Mouse (Mus musculus): ENCODE measurements around the gene Stx16. TPM values are rescaled to one million over a fixed set of nuclear protein-coding genes. Genes with fewer than 3 reads are reported as not detected.

The Stx16 gene
- total RNA-seq, 4 experiments from 2014 or later, result 61.1 to 73.8 (median 70.3) TPM

DNA sequence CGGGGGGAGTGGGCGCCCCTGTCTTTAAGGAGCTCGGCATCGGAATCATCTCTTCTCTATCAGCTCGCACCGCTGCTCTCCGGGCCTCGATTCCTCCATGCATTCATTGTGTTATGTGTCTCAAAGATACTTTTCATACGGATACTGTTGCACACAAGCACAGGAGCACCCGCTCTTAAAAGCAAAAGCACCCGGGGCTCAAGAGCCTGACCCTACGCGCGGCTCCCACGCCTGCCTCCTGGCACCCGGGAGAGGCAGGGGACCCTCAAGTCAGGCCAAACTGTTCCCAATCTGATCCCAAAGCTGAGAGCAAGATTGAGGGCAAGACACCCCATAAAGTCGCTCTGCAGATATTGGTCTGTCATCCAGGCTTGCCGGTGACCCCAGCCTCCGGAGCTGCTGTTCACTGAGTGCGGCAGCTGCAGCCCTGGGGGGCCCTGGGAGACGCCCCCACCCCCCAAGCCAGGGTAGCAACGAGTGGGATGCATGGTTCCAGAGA is 987 bp upstream of the Stx16 start:
- DNase-seq (ENCODE audit: low spot score in 2 of 2), result peak in 1 of 2 experiments; percentile 10

GRCm38 (mm10) chr2:174076433-174076824 is 321 bp downstream of the Stx16 start:
- DNase-seq (ENCODE audit: low spot score in 2 of 2), result no peak

- DNase-seq (ENCODE audit: low spot score in 2 of 2), result no peak
These were observed 1.0 kb downstream of the Stx16 start for GRCm38 (mm10) chr2:174077004-174077695.

- DNase-seq (ENCODE audit: low spot score in 2 of 2), result no peak
These were observed 1.7 kb downstream of the Stx16 start for GRCm38 (mm10) chr2:174077776-174078338.

- no peak for DNase-seq (ENCODE audit: low spot score in 2 of 2)
These were observed 5.7 kb downstream of the Stx16 start for GRCm38 (mm10) chr2:174081833-174082232.

GRCm38 (mm10) chr2:174082380-174082918 is 6.3 kb downstream of the Stx16 start:
- DNase-seq (ENCODE audit: low spot score in 2 of 2), result no peak

DNA sequence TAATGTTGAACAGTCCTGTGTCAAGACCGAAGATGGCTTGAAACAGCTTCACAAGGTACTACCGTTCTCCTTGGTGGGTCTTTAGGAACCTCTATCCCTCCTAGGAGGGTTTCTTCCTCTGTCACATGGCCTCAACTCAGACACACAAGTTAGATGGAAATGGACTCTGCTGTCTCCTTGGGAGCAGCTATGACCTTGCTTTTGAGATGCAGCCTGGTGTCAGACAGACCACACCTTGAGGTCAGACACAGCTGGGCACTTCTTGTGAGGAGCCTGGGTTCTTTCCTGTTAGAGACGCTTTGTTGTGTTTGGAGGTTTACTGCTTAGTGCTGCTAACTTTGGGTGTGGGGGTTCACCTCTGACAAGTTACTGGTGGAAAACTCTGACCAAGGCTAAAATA is 19.0 kb downstream of the Stx16 start:
- no peak for DNase-seq (ENCODE audit: low spot score in 2 of 2)

- no peak for DNase-seq (ENCODE audit: low spot score in 2 of 2)
These were observed 26.3 kb downstream of the Stx16 start for GRCm38 (mm10) chr2:174102399-174102798.

GRCm38 (mm10) chr2:174103527-174103926 is 27.4 kb downstream of the Stx16 start:
- DNase-seq (ENCODE audit: low spot score in 2 of 2), result no peak

GRCm38 (mm10) chr2:174107375-174107774 is 31.3 kb downstream of the Stx16 start:
- no peak for DNase-seq (ENCODE audit: low spot score in 2 of 2)

- peak; percentile 52 to 56 for DNase-seq (ENCODE audit: low spot score in 2 of 2)
These were observed 34.1 kb downstream of the Stx16 start, which contains the start of gene Npepl1 for GRCm38 (mm10) chr2:174109991-174110782. TSS of gene Npepl1 (plus strand) at chr2:174110349.

- DNase-seq (ENCODE audit: low spot score in 2 of 2), result no peak
These were observed 34.9 kb downstream of the Stx16 start for GRCm38 (mm10) chr2:174110783-174111549.

DNA sequence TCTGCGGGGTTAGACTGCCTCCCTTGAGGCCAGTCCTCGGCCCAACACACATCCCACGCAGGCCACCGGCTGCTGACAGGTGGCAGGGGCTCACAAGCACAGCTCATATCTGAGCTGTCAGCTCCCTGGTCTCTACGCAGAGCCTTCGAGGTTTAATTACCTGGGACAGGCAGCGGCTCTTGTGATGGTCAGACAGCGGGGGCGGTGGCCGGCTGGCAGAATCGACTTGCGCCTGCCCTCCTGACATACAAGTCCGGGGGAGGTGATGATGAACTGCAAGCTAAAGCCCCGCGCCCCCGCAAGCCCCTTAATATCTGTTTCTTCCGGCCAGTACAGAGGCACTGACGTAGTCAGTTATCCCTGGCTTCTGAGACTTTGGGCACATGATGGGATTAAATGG is 36.8 kb downstream of the Stx16 start:
- no peak for DNase-seq (ENCODE audit: low spot score in 2 of 2)

DNA sequence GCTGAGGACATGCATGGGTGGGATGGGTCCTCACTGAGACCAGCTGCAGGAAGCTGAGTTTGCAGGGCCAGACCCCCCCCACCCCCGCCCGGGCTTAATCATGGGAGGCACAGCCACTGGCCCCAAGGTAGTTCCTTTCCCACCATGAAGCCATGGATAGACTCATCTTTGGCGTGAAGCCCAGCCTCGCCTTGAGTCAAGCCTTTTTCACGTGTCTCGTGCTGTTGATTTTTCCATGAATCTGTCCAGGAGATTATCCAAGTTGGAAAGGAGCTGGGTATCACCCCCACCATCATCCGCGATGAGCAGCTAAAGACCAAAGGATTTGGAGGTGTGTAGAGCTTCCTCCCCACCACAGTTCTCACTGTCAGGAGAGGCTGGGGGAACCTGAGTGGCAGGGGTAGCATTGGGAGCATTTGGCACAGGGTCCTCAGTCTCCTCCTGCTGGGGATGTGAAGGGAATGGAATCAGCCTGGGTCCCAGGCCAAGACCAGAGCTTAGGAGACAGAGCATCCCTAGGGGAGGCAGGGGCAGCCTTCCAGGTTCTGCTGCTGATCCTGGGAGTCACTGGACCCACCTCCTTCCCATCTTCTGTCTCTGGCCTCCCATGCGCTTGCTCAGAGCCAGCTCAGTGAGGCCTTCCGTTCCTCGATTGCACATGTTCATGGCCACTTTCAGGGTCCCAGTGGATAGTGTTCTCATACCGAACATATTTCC is 38.2 kb downstream of the Stx16 start:
- no peak for DNase-seq (ENCODE audit: low spot score in 2 of 2)

GRCm38 (mm10) chr2:174116929-174117328 is 40.8 kb downstream of the Stx16 start:
- DNase-seq (ENCODE audit: low spot score in 2 of 2), result no peak

GRCm38 (mm10) chr2:174118141-174118540 is 42.0 kb downstream of the Stx16 start:
- DNase-seq (ENCODE audit: low spot score in 2 of 2), result no peak

- no peak for DNase-seq (ENCODE audit: low spot score in 2 of 2)
These were observed 43.2 kb downstream of the Stx16 start for GRCm38 (mm10) chr2:174119259-174119658.

GRCm38 (mm10) chr2:174120631-174121030 is 44.5 kb downstream of the Stx16 start:
- DNase-seq (ENCODE audit: low spot score in 2 of 2), result no peak

DNA sequence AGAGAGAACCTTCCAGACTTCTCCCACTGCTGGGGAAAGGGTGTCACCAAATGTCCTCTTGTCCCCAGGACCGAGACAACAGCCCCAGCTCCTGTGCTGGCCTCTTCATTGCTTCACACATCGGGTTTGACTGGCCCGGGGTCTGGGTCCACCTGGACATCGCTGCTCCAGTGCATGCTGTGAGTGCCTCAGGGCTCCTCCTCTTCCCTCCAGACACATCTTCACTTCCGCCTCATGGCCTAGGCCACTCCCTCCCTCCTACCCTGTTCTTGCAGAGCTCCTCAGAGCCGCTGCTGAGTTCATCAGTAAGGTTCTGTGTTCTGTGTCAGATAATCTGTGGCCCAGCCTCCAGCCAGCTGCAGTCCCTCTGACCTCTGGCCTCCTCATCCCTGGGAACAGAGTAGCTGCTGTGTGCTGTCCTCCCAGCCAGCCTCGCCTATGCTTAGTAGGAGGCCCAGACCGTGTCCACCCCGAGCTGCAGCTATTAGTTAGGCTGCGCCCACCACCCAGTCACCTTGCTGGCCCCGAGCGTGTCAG is 45.4 kb downstream of the Stx16 start:
- no peak for DNase-seq (ENCODE audit: low spot score in 2 of 2)

DNA sequence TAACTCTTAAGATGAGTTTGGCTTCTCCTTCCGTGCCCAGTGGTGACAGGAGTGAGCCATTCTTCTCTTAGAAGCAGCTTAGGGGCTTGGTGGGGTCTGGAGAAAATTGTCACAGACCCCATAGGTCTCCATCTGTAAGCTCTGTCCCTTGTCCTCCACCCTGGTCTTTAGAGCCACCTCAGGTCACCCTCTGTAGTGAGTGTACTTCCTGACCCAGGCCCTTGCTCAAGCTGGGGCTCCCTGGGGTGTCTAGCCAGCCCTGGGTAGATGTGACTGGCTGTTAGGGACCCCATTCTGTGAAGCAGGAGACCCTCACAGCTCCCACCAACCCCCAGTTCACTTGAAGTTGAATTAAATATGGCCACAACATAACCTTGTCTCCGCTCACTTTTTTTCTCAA is 46.2 kb downstream of the Stx16 start:
- DNase-seq (ENCODE audit: low spot score in 2 of 2), result no peak
